Mouse (Mus musculus): ENCODE data around the gene Cdh4. TPM values are rescaled to one million over a fixed set of nuclear protein-coding genes. Genes with fewer than 3 reads are reported as not detected.
A peak's percentile ranks its signal among the peaks of the same experiment; 100 is the strongest.

Gene Cdh4
- polyA plus RNA-seq, 1 experiment from 2014 or later = 63.4 TPM

- Histone ChIP-seq H3K4me3 (ENCODE audit: low read depth, low read length) (no peak overlapping the region), H3K27me3 (ENCODE audit: control insufficient read depth, insufficient read depth, low read depth, low read length) (no peaks in the 10 kb centered on the region), H3K27ac (ENCODE audit: low read length) (no peak overlapping the region), H3K4me1 (ENCODE audit: control insufficient read depth, insufficient read depth, low read length) (peaks cover 7% of the 10 kb centered on the region; the same call in 1 of the 2 replicates), H3K9ac (ENCODE audit: low read depth, low read length) (no peak overlapping the region), H3K36me3 (ENCODE audit: control insufficient read depth, insufficient read depth, low read length) (no peaks in the 10 kb centered on the region), H3K9me3 (replicated peaks; ENCODE audit: control insufficient read depth, low read length, poor library complexity, severe bottlenecking) (no peaks in the 10 kb centered on the region; the same call in 1 of the 2 replicates), H3K4me2 (ENCODE audit: low read length) (no peak overlapping the region)
- WGBS = 45% methylated on average over 11 of the region's 11 CpGs
- no peak for ATAC-seq
Measured at GRCm38 (mm10) chr2:179491891-179492290, 49.7 kb downstream of the Cdh4 start.

- no peaks in the 10 kb centered on the region for H3K27me3 ChIP-seq (ENCODE audit: control insufficient read depth, insufficient read depth, low read depth, low read length)
- WGBS = 92% methylated on average over 1 of the region's 1 CpGs
- no peak overlapping the region for H3K9ac ChIP-seq (ENCODE audit: low read depth, low read length)
- no peak overlapping the region for H3K27ac ChIP-seq (ENCODE audit: low read length)
- ATAC-seq = no peak
- no peak overlapping the region for H3K4me3 ChIP-seq (ENCODE audit: low read depth, low read length)
- no peaks in the 10 kb centered on the region for H3K36me3 ChIP-seq (ENCODE audit: control insufficient read depth, insufficient read depth, low read length)
- no peaks in the 10 kb centered on the region for H3K9me3 ChIP-seq (replicated peaks; ENCODE audit: control insufficient read depth, low read length, poor library complexity, severe bottlenecking)
- no peak overlapping the region for H3K4me2 ChIP-seq (ENCODE audit: low read length)
- H3K4me1 ChIP-seq (ENCODE audit: control insufficient read depth, insufficient read depth, low read length) = peaks cover 8% of the 10 kb centered on the region; the same call in 1 of the 2 replicates
Measured at GRCm38 (mm10) chr2:179494276-179494675, 52.0 kb downstream of the Cdh4 start.

GRCm38 (mm10) chr2:179510439-179510838 lies 68.2 kb downstream of the Cdh4 start:
- Histone ChIP-seq H3K4me2 (ENCODE audit: low read length) (no peak overlapping the region), H3K9me3 (replicated peaks; ENCODE audit: control insufficient read depth, low read length, poor library complexity, severe bottlenecking) (no peaks in the 10 kb centered on the region), H3K4me3 (ENCODE audit: low read depth, low read length) (no peak overlapping the region), H3K4me1 (ENCODE audit: control insufficient read depth, insufficient read depth, low read length) (no peaks in the 10 kb centered on the region), H3K27ac (ENCODE audit: low read length) (no peak overlapping the region), H3K36me3 (ENCODE audit: control insufficient read depth, insufficient read depth, low read length) (no peaks in the 10 kb centered on the region), H3K27me3 (ENCODE audit: control insufficient read depth, insufficient read depth, low read depth, low read length) (no peaks in the 10 kb centered on the region), H3K9ac (ENCODE audit: low read depth, low read length) (no peak overlapping the region)
- ATAC-seq = no peak
- 84% methylated on average over 16 of the region's 16 CpGs for WGBS

GRCm38 (mm10) chr2:179516559-179516958 lies 74.3 kb downstream of the Cdh4 start:
- 86% methylated on average over 9 of the region's 9 CpGs for WGBS
- Histone ChIP-seq H3K27ac (ENCODE audit: low read length) (no peak overlapping the region), H3K9ac (ENCODE audit: low read depth, low read length) (no peak overlapping the region), H3K27me3 (ENCODE audit: control insufficient read depth, insufficient read depth, low read depth, low read length) (no peaks in the 10 kb centered on the region; the same call in 1 of the 2 replicates), H3K9me3 (replicated peaks; ENCODE audit: control insufficient read depth, low read length, poor library complexity, severe bottlenecking) (no peaks in the 10 kb centered on the region), H3K4me2 (ENCODE audit: low read length) (no peak overlapping the region), H3K36me3 (ENCODE audit: control insufficient read depth, insufficient read depth, low read length) (no peaks in the 10 kb centered on the region), H3K4me3 (ENCODE audit: low read depth, low read length) (no peak overlapping the region), H3K4me1 (ENCODE audit: control insufficient read depth, insufficient read depth, low read length) (peaks cover 19% of the 10 kb centered on the region)
- ATAC-seq = no peak

- Histone ChIP-seq H3K36me3 (ENCODE audit: control insufficient read depth, insufficient read depth, low read length) (no peaks in the 10 kb centered on the region), H3K27me3 (ENCODE audit: control insufficient read depth, insufficient read depth, low read depth, low read length) (no peaks in the 10 kb centered on the region; the same call in 1 of the 2 replicates), H3K4me2 (ENCODE audit: low read length) (peak overlapping the region; percentile 7; the same call in 1 of the 2 replicates), H3K4me1 (ENCODE audit: control insufficient read depth, insufficient read depth, low read length) (peaks cover 31% of the 10 kb centered on the region), H3K4me3 (ENCODE audit: low read depth, low read length) (no peak overlapping the region), H3K9me3 (replicated peaks; ENCODE audit: control insufficient read depth, low read length, poor library complexity, severe bottlenecking) (no peaks in the 10 kb centered on the region), H3K27ac (ENCODE audit: low read length) (no peak overlapping the region), H3K9ac (ENCODE audit: low read depth, low read length) (no peak overlapping the region)
- 15% methylated on average over 14 of the region's 14 CpGs for WGBS
- ATAC-seq = 0 out of 2 replicates have a peak, but pooled peaks have one; percentile 3
Measured at GRCm38 (mm10) chr2:179518456-179519032, 76.3 kb downstream of the Cdh4 start.

GRCm38 (mm10) chr2:179519161-179519560 lies 76.9 kb downstream of the Cdh4 start:
- H3K9me3 ChIP-seq (replicated peaks; ENCODE audit: control insufficient read depth, low read length, poor library complexity, severe bottlenecking) = no peaks in the 10 kb centered on the region
- peaks cover 31% of the 10 kb centered on the region for H3K4me1 ChIP-seq (ENCODE audit: control insufficient read depth, insufficient read depth, low read length)
- WGBS = 92% methylated on average over 7 of the region's 7 CpGs
- H3K4me2 ChIP-seq (ENCODE audit: low read length) = no peak overlapping the region
- H3K27ac ChIP-seq (ENCODE audit: low read length) = no peak overlapping the region
- no peaks in the 10 kb centered on the region; the same call in 1 of the 2 replicates for H3K27me3 ChIP-seq (ENCODE audit: control insufficient read depth, insufficient read depth, low read depth, low read length)
- no peaks in the 10 kb centered on the region for H3K36me3 ChIP-seq (ENCODE audit: control insufficient read depth, insufficient read depth, low read length)
- ATAC-seq = no peak
- no peak overlapping the region for H3K4me3 ChIP-seq (ENCODE audit: low read depth, low read length)
- H3K9ac ChIP-seq (ENCODE audit: low read depth, low read length) = no peak overlapping the region

GRCm38 (mm10) chr2:179519931-179520330 lies 77.7 kb downstream of the Cdh4 start:
- no peak for ATAC-seq
- no peaks in the 10 kb centered on the region for H3K36me3 ChIP-seq (ENCODE audit: control insufficient read depth, insufficient read depth, low read length)
- H3K4me1 ChIP-seq (ENCODE audit: control insufficient read depth, insufficient read depth, low read length) = peaks cover 31% of the 10 kb centered on the region
- WGBS = 30% methylated on average over 7 of the region's 7 CpGs
- H3K9me3 ChIP-seq (replicated peaks; ENCODE audit: control insufficient read depth, low read length, poor library complexity, severe bottlenecking) = no peaks in the 10 kb centered on the region
- no peak overlapping the region for H3K9ac ChIP-seq (ENCODE audit: low read depth, low read length)
- H3K27me3 ChIP-seq (ENCODE audit: control insufficient read depth, insufficient read depth, low read depth, low read length) = no peaks in the 10 kb centered on the region; the same call in 1 of the 2 replicates
- H3K4me3 ChIP-seq (ENCODE audit: low read depth, low read length) = no peak overlapping the region
- H3K4me2 ChIP-seq (ENCODE audit: low read length) = no peak overlapping the region
- 0 out of 2 replicates have a peak overlapping the region, but pooled peaks have one; percentile 28 for H3K27ac ChIP-seq (ENCODE audit: low read length)

GRCm38 (mm10) chr2:179520941-179521340 lies 78.7 kb downstream of the Cdh4 start:
- no peaks in the 10 kb centered on the region; the same call in 1 of the 2 replicates for H3K27me3 ChIP-seq (ENCODE audit: control insufficient read depth, insufficient read depth, low read depth, low read length)
- 81% methylated on average over 6 of the region's 6 CpGs for WGBS
- H3K9ac ChIP-seq (ENCODE audit: low read depth, low read length) = no peak overlapping the region
- no peak overlapping the region for H3K4me3 ChIP-seq (ENCODE audit: low read depth, low read length)
- no peaks in the 10 kb centered on the region for H3K9me3 ChIP-seq (replicated peaks; ENCODE audit: control insufficient read depth, low read length, poor library complexity, severe bottlenecking)
- no peak overlapping the region for H3K4me2 ChIP-seq (ENCODE audit: low read length)
- H3K4me1 ChIP-seq (ENCODE audit: control insufficient read depth, insufficient read depth, low read length) = peaks cover 31% of the 10 kb centered on the region
- no peak for ATAC-seq
- H3K36me3 ChIP-seq (ENCODE audit: control insufficient read depth, insufficient read depth, low read length) = no peaks in the 10 kb centered on the region
- no peak overlapping the region for H3K27ac ChIP-seq (ENCODE audit: low read length)

GRCm38 (mm10) chr2:179521444-179521843 lies 79.2 kb downstream of the Cdh4 start:
- H3K9ac ChIP-seq (ENCODE audit: low read depth, low read length) = no peak overlapping the region
- no peak overlapping the region for H3K4me2 ChIP-seq (ENCODE audit: low read length)
- no peak overlapping the region for H3K4me3 ChIP-seq (ENCODE audit: low read depth, low read length)
- no peaks in the 10 kb centered on the region; the same call in 1 of the 2 replicates for H3K27me3 ChIP-seq (ENCODE audit: control insufficient read depth, insufficient read depth, low read depth, low read length)
- H3K27ac ChIP-seq (ENCODE audit: low read length) = no peak overlapping the region
- no peak for ATAC-seq
- WGBS = 20% methylated on average over 5 of the region's 5 CpGs
- no peaks in the 10 kb centered on the region for H3K36me3 ChIP-seq (ENCODE audit: control insufficient read depth, insufficient read depth, low read length)
- H3K9me3 ChIP-seq (replicated peaks; ENCODE audit: control insufficient read depth, low read length, poor library complexity, severe bottlenecking) = no peaks in the 10 kb centered on the region
- peaks cover 31% of the 10 kb centered on the region for H3K4me1 ChIP-seq (ENCODE audit: control insufficient read depth, insufficient read depth, low read length)
